Mouse (Mus musculus) kidney, adult 2 months (tissue): ENCODE results near the gene Mdfic. TPM values are rescaled to one million over a fixed set of nuclear protein-coding genes. Genes with fewer than 3 reads are reported as not detected.
"Not testable (repeated sequence)": the region's sequence is repeated elsewhere in the genome, so short reads cannot be mapped to it uniquely, and the experiment has no call there.

Source experiments
- DNase-seq: peaks from one replicate; pipeline ENCODE4 v3.0.0; 2021
- H3K27ac ChIP-seq: fragments of 200-500 bp; 2 replicates; pipeline ENCODE4 v1.5.1; 2012; ENCODE audit warnings: low read depth, low read length, control low read depth, inconsistent platforms; ENCODE audit not compliant: insufficient read depth
- H3K27me3 ChIP-seq: fragments of 200-500 bp; replicated peaks from 2 replicates; pipeline ENCODE4 v1.6.1; 2012; ENCODE audit warnings: mild to moderate bottlenecking, moderate library complexity, low read length, inconsistent platforms; ENCODE audit not compliant: control insufficient read depth, insufficient read depth
- H3K36me3 ChIP-seq: fragments of 200-500 bp; 2 replicates; pipeline ENCODE4 v1.6.1; 2012; ENCODE audit warnings: mild to moderate bottlenecking, moderate library complexity, low read length, inconsistent platforms; ENCODE audit not compliant: control insufficient read depth, insufficient read depth
- H3K4me1 ChIP-seq: fragments of 200-500 bp; 2 replicates; pipeline ENCODE4 v1.6.1; 2011; ENCODE audit warnings: low read length; ENCODE audit not compliant: control insufficient read depth, insufficient read depth
- H3K4me3 ChIP-seq: fragments of 200-500 bp; 2 replicates; pipeline ENCODE4 v1.5.1; 2011; ENCODE audit warnings: mild to moderate bottlenecking, low read depth, low read length, control low read depth; ENCODE audit not compliant: insufficient read depth
- CTCF ChIP-seq: fragments of 200-500 bp; conservative IDR thresholded peaks from 2 replicates; pipeline ENCODE4 v1.5.1; 2011; ENCODE audit warnings: low read depth, mild to moderate bottlenecking, control low read depth, low read length, moderate library complexity, mixed read lengths; ENCODE audit not compliant: insufficient read depth, insufficient read length
- POLR2A ChIP-seq: fragments of 200-500 bp; IDR thresholded peaks from one replicate; pipeline ENCODE4 v1.6.1; 2011; ENCODE audit warnings: low read depth, low read length, control low read depth
- WGBS: fragments of 180-500 bp; shearing (Covaris S2); methylation state at CpG from one replicate; pipeline ENCODE4 v1.1.7; 2018; 5-methylcytosine and 5-hydroxymethylcytosine counted together
- polyA plus RNA-seq: library from polyadenylated mRNA; depleted of rRNA; stranded (reverse); fragments of >200 nt; gene quantifications from 2 replicates; pipeline ENCODE4 v1.2.3, GENCODE M21; 2012

The Mdfic gene
- polyA plus RNA-seq, 1 experiment, result 9.7 TPM

DNA sequence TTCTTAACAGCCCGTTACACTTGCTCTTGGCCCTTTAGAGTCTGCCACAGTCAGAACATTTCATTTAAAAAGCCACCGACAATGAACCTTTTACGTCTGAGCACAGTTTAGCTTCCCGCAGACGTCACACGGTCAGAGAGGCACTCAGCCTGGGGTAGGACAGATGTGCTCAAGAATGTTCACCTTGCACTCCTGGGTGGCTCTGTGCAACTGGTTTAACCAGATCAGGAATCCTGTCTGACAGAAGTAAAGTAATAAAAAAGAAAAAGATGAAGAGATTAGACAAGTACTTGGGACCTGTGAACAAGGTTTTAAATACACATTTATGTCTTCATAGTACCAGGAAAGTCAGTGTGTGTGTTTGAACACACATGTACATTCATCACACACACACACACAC is 542 bp upstream of the Mdfic start:
- DNase-seq, result peak; percentile 47
- WGBS, result 44% methylated on average over 6 of the region's 6 CpGs

DNA sequence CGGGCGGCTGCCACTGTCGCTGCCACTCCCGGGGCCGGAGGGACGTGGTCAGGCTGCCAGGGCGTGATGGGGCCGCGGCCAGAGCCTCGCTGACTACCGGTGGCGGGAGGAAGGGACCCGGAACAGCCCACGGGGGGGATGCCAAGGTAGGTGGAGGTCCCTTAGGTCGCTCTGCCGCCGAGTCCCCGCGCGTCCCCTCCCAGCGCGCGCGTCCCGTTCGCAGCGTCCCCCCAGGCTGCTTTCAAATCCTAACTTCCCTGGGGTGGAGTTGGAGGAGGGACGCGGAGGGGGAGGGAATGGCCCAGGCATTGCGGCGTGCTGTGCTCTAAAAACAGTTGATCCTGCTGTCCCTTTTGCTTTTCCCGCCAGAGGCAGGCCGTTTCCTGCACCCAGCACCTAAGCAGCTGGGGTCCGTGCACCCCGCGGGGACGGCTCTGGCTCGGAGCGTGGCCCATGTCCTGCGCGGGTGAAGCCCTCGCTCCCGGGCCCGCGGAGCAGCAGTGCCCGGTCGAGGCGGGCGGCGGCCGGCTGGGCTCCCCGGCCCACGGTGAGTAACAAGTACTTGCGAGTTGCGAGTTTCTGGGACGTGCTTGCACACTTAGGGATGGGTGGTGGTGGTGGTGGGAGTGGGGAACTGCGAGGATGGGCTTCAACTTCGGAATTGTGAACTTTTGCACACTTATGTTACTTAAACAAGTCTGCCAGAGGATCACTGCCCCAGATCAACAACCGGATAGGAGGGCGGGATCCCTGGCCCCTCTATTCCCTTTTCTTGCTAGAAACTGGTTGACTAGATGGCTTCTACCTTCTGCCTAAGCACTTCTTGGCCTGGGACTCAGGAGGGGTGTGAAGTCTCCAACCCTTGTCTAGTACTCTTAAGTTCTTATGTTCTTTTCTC is 606 bp downstream of the Mdfic start:
- Histone ChIP-seq H3K4me1 (no peaks in the 10 kb centered on the region), H3K27ac (peak overlapping the region; percentile 93), H3K36me3 (no peaks in the 10 kb centered on the region), H3K27me3 (no peaks in the 10 kb centered on the region), H3K4me3 (peak overlapping the region; percentile 91)
- TF ChIP-seq POLR2A, result no peak
- no peak for TF ChIP-seq CTCF
- under 1% methylated on average over 60 of the region's 60 CpGs for WGBS
- peak; percentile 83 for DNase-seq

More for the DNA sequence above, 542 bp upstream of the Mdfic start:
- TF ChIP-seq POLR2A (no peak), CTCF (no peak)
- H3K27me3 ChIP-seq, result no peaks in the 10 kb centered on the region
- no peaks in the 10 kb centered on the region for H3K4me1 ChIP-seq
- H3K4me3 ChIP-seq, result no peak overlapping the region
- peak overlapping the region; percentile 93 for H3K27ac ChIP-seq
- no peaks in the 10 kb centered on the region for H3K36me3 ChIP-seq

DNA sequence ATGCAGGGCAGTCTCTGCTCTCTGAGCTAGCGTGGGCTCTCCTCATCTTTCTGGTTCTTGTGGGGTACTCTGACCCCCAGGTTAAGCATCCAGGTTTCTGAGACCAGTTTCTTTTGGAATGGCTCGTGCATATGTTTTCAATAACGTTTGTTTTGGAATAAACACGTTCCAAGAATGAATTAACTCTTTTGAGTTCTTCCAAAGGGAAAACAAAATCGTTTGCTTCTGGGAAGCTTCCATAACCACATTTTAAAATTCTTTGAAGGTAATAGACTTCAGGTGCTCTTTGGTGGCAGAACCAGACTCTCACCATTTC is 1.2 kb downstream of the Mdfic start:
- Histone ChIP-seq H3K4me3 (peak overlapping the region; percentile 91), H3K4me1 (no peaks in the 10 kb centered on the region; the same call in 1 of the 2 replicates), H3K27ac (peak overlapping the region; percentile 93), H3K36me3 (no peaks in the 10 kb centered on the region), H3K27me3 (no peaks in the 10 kb centered on the region)
- TF ChIP-seq CTCF (no peak), POLR2A (no peak)
- DNase-seq, result no peak
- WGBS, result 28% methylated on average over 5 of the region's 5 CpGs

DNA sequence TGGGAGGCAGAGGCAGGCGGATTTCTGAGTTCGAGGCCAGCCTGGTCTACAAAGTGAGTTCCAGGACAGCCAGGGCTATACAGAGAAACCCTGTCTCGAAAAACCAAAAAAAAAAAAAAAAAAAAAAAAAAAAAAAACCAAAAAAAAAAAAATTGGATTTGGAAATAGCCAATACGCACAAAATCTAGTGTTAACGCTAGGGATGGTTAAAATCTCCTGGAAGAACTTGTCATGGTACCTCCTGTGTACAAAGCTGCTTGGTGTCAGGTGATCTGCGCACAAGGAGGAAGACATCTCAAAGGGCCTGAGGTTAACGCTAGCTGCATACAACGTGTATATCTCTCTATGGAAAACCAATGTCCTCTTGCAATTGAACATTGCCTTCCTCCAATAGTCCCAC is 2.2 kb downstream of the Mdfic start:
- not testable (repeated sequence) for H3K4me1 ChIP-seq, H3K4me3 ChIP-seq, H3K36me3 ChIP-seq, DNase-seq, H3K27me3 ChIP-seq, H3K27ac ChIP-seq
- WGBS, result 89% methylated on average over 7 of the region's 8 CpGs

DNA sequence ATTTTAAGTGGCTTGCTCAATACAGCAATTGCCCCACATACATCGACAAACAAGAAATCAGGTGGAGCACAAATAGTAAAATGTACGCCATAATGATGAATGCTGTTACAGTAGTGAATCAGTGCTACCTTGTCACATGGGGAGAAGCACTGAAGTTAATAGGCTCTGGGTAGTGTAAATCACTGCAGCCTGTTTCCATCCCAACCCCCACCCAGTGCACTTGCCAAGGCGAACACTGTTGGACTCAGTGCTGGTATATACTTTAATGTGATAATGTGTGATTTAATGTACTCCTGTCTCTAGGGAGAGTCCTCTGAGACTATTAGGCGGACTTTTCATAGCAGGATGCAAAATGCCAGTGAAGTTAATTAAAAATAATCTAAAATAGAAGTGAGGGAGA is 3.8 kb downstream of the Mdfic start:
- DNase-seq, result no peak
- WGBS, result 80% methylated on average over 4 of the region's 4 CpGs

DNA sequence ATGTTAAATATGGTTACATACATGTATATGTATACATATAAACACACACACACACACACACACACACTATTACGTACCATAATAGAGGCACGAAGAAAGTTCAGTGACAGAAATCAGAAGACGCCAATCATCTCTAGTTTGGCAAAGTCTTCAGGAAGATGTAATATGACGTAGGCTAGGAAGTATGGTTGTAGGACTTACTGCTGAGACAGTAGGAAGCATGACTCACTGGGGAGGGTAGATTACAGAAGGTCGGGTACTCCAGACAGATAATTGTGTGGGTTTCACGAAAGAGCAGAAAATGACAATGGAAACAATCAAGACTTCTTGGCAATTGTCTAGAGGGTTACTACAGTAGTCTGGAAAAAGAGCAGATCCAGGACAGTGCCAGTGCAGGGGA is 6.0 kb downstream of the Mdfic start:
- WGBS, result 70% methylated on average over 6 of the region's 6 CpGs
- H3K4me3 ChIP-seq, result no peak overlapping the region
- no peak overlapping the region for H3K27ac ChIP-seq
- TF ChIP-seq CTCF, result no peak
- no peak for TF ChIP-seq POLR2A
- no peaks in the 10 kb centered on the region for H3K36me3 ChIP-seq
- H3K4me1 ChIP-seq, result peaks cover 19% of the 10 kb centered on the region
- no peaks in the 10 kb centered on the region for H3K27me3 ChIP-seq
- DNase-seq, result no peak

More for the DNA sequence above, 3.8 kb downstream of the Mdfic start:
- no peak overlapping the region for H3K27ac ChIP-seq
- H3K27me3 ChIP-seq, result no peaks in the 10 kb centered on the region
- H3K36me3 ChIP-seq, result no peaks in the 10 kb centered on the region
- no peak overlapping the region for H3K4me3 ChIP-seq
- peaks cover 7% of the 10 kb centered on the region for H3K4me1 ChIP-seq
- no peak for TF ChIP-seq CTCF
- TF ChIP-seq POLR2A, result no peak

DNA sequence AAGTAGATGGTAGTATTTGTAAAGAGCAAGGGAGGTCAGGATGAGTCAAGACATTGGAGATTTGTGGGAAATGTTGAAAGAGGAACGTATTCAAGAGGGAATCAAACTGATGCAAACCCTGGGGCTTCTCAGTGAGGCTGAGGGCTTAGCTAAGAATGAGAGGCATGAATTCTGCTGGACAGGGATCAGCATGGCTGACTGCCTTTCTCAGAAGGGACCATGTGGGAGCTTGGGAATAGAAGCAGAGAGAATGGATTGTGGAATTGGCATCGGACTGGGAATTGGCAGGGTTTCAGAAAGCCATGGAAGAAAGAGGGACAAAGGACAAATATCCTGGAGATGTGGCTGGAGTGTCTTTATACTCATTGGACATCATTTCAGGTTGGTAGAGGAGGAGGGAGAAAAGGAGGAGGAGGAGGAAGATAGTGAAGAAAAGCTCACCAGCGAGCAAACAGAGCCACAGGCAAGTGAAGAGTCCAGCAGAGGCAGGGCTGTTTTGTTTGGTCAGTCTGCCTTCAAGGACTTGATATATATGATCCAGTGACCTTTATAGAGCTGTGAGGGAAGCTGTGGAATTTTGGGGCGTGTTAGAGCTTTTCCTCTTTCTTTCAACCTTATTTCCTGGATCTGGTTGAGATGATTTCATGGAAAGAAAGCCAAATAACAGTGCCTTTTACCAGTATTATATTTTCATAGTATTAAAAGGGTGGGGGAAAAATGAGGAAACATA is 7.4 kb downstream of the Mdfic start:
- Histone ChIP-seq H3K27me3 (no peaks in the 10 kb centered on the region), H3K4me1 (peaks cover 23% of the 10 kb centered on the region), H3K36me3 (no peaks in the 10 kb centered on the region), H3K27ac (peak overlapping the region; percentile 91), H3K4me3 (no peak overlapping the region)
- 31% methylated on average over 4 of the region's 4 CpGs for WGBS
- DNase-seq, result peak; percentile 77
- no peak for TF ChIP-seq POLR2A
- no peak for TF ChIP-seq CTCF
